ENCODE assay signal across 10 mouse cellular contexts in the genomic region with DNA sequence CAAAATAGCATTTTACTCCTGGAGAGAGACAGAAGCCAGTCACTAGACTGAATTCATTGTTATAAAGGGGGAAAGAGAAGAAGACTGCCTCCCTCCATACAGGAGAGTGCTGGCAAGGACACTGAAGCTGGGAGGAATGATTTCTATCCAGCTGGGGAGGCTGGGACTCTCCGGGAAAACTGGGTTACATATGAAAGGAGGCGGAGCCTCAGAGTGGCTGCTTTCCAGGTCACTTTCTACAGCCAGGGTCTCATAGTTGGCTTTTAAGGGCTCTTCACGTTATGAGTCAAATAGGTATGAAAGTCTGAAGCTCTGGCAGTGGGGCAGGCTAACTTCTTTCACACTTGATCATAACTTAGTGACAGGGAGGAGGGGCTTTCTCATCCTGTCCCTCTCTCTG.
A peak's percentile ranks its signal among the peaks of the same experiment; 100 is the strongest.
DNase-seq lines count a peak whose midpoint lies in the region; ATAC-seq lines count a peak whose summit lies in the region.
"Had no signal": no experiment of that assay in that cellular context is flagged by ENCODE, and none has a peak within 500 bp of the region (broad histone marks: within the 10 kb centered on the region; RNA-seq: fewer than 3 reads in every experiment).

No protein-coding gene starts in this region.

- WGBS in forebrain, embryonic 14.5 days, result 28% methylated on average over 3 of the region's 3 CpGs
- 28% methylated on average over 3 of the region's 3 CpGs for WGBS in forebrain, embryonic 16.5 days
- WGBS in limb, embryonic 10.5 days, result 26% methylated on average over 3 of the region's 3 CpGs

- H3K27me3 ChIP-seq in forebrain, embryonic 14.5 days (replicated peaks; ENCODE audit: control insufficient read depth, insufficient read depth, low read length), result no peaks in the 10 kb centered on the region
- no peaks in the 10 kb centered on the region for H3K27me3 ChIP-seq in forebrain, embryonic 16.5 days (replicated peaks; ENCODE audit: control insufficient read depth, insufficient read depth, low read length)
- H3K27me3 ChIP-seq in limb, embryonic 10.5 days (ENCODE audit: low read depth, poor library complexity, severe bottlenecking), result no peaks in the 10 kb centered on the region

- no peak overlapping the region for H3K4me3 ChIP-seq in forebrain, embryonic 14.5 days (ENCODE audit: low read depth, low read length)
- no peak overlapping the region for H3K4me3 ChIP-seq in forebrain, embryonic 16.5 days (replicated peaks; ENCODE audit: low read length)
- no peak overlapping the region for H3K4me3 ChIP-seq in limb, embryonic 10.5 days
- H3K4me3 ChIP-seq: gastrocnemius, adult 2 months had no signal

- peak; percentile 27 for DNase-seq in forebrain, embryonic 14.5 days (ENCODE audit: low spot score)
- peak; percentile 27 for DNase-seq in kidney, postnatal 14 days
- no peak for DNase-seq in kidney, adult 11 months
- no peak for DNase-seq in limb, embryonic 10.5 days (ENCODE audit: low spot score)
- peak; percentile 72 for DNase-seq in retina, postnatal 1 day
- no peak for DNase-seq in ovary, postnatal 36 days (ENCODE audit: low spot score)
- DNase-seq in layer of hippocampus, postnatal 10 days (ENCODE audit: low spot score in 2 of 2), result no peak
- DNase-seq: adrenal gland, postnatal 14 days; gastrocnemius, adult 2 months had no signal

- peaks cover 18% of the 10 kb centered on the region for H3K4me1 ChIP-seq in forebrain, embryonic 14.5 days (ENCODE audit: control insufficient read depth, insufficient read depth, low read length)
- H3K4me1 ChIP-seq in forebrain, embryonic 16.5 days (replicated peaks; ENCODE audit: control insufficient read depth, insufficient read depth, low read length), result peaks cover 16% of the 10 kb centered on the region
- peaks cover 45% of the 10 kb centered on the region for H3K4me1 ChIP-seq in limb, embryonic 10.5 days

- H3K27ac ChIP-seq in forebrain, embryonic 14.5 days (ENCODE audit: low read depth, low read length), result no peak overlapping the region
- no peak overlapping the region for H3K27ac ChIP-seq in forebrain, embryonic 16.5 days (ENCODE audit: low read length)
- peak overlapping the region; percentile 64 for H3K27ac ChIP-seq in limb, embryonic 10.5 days
- H3K27ac ChIP-seq: gastrocnemius, adult 2 months had no signal

- H3K9ac ChIP-seq in forebrain, embryonic 14.5 days (ENCODE audit: low read length), result no peak overlapping the region
- H3K9ac ChIP-seq in forebrain, embryonic 16.5 days (replicated peaks; ENCODE audit: low read depth, low read length), result no peak overlapping the region

- ATAC-seq in forebrain, embryonic 14.5 days, result no peak
- ATAC-seq in forebrain, embryonic 16.5 days, result no peak

- no peaks in the 10 kb centered on the region for H3K9me3 ChIP-seq in forebrain, embryonic 14.5 days (replicated peaks; ENCODE audit: control insufficient read depth, low read length)
- no peaks in the 10 kb centered on the region for H3K9me3 ChIP-seq in forebrain, embryonic 16.5 days (ENCODE audit: control insufficient read depth, low read length)
- no peaks in the 10 kb centered on the region for H3K9me3 ChIP-seq in limb, embryonic 10.5 days (replicated peaks)

- H3K4me2 ChIP-seq in forebrain, embryonic 14.5 days (ENCODE audit: low read length), result no peak overlapping the region
- no peak overlapping the region for H3K4me2 ChIP-seq in forebrain, embryonic 16.5 days (ENCODE audit: low read length)

- no peaks in the 10 kb centered on the region for H3K36me3 ChIP-seq in forebrain, embryonic 14.5 days (ENCODE audit: control insufficient read depth, insufficient read depth, low read length)
- H3K36me3 ChIP-seq in forebrain, embryonic 16.5 days (ENCODE audit: control insufficient read depth, insufficient read depth), result no peaks in the 10 kb centered on the region
- no peaks in the 10 kb centered on the region for H3K36me3 ChIP-seq in limb, embryonic 10.5 days

Comparison
In these comparisons a context has a peak if more than half of its experiments do, and no peak if none do; other contexts are left out.
1. DNase-seq: peak in forebrain, embryonic 14.5 days (single experiment), kidney, postnatal 14 days (single experiment) and retina, postnatal 1 day (single experiment); none in kidney, adult 11 months (single experiment), limb, embryonic 10.5 days (single experiment), ovary, postnatal 36 days (single experiment) and layer of hippocampus, postnatal 10 days (0 of 2).